Comparison of ENCODE assay signal across 9 mouse cellular contexts in genomic region chr11:101164351-101164665, GRCm38 (mm10). TPM values are rescaled to one million over a fixed set of nuclear protein-coding genes. Genes with fewer than 3 reads are reported as not detected.
A peak's percentile ranks its signal among the peaks of the same experiment; 100 is the strongest.
DNase-seq lines count a peak whose midpoint lies in the region; ATAC-seq and TF ChIP-seq lines count a peak whose summit lies in the region.
"Had no signal": no experiment of that assay in that cellular context is flagged by ENCODE, and none has a peak within 500 bp of the region (broad histone marks: within the 10 kb centered on the region; RNA-seq: fewer than 3 reads in every experiment).

No protein-coding gene starts in this region.

- 0 out of 2 replicates have a peak overlapping the region, but pooled peaks have one; percentile 16 for H3K9ac ChIP-seq in lung, embryonic 14.5 days
- peak overlapping the region; percentile 17; the same call in 1 of the 2 replicates for H3K9ac ChIP-seq in forebrain, embryonic 13.5 days
- peak overlapping the region; percentile 30; the same call in 1 of the 2 replicates for H3K9ac ChIP-seq in limb, embryonic 11.5 days (ENCODE audit: low read length)
- H3K9ac ChIP-seq in neural tube, embryonic 13.5 days, result peak overlapping the region; percentile 27; the same call in 1 of the 2 replicates

- peak overlapping the region; percentile 44 for H3K4me2 ChIP-seq in lung, embryonic 14.5 days
- H3K4me2 ChIP-seq in forebrain, embryonic 13.5 days, result peak overlapping the region; percentile 54
- peak overlapping the region; percentile 75 for H3K4me2 ChIP-seq in limb, embryonic 11.5 days (ENCODE audit: low read depth, severe bottlenecking)
- H3K4me2 ChIP-seq in neural tube, embryonic 13.5 days, result peak overlapping the region; percentile 42

- WGBS in lung, embryonic 14.5 days, result 22% methylated on average over 21 of the region's 21 CpGs
- 5% methylated on average over 21 of the region's 21 CpGs for WGBS in forebrain, embryonic 13.5 days
- under 1% methylated on average over 21 of the region's 21 CpGs for WGBS in limb, embryonic 11.5 days
- 7% methylated on average over 21 of the region's 21 CpGs for WGBS in neural tube, embryonic 13.5 days

- H3K27ac ChIP-seq in lung, embryonic 14.5 days (ENCODE audit: low read depth), result no peak overlapping the region
- H3K27ac ChIP-seq in forebrain, embryonic 13.5 days, result no peak overlapping the region
- no peak overlapping the region for H3K27ac ChIP-seq in limb, embryonic 11.5 days (replicated peaks; ENCODE audit: low read depth, low read length)
- H3K27ac ChIP-seq in neural tube, embryonic 13.5 days (replicated peaks), result no peak overlapping the region

- peaks cover 2% of the 10 kb centered on the region; the same call in 1 of the 2 replicates for H3K4me1 ChIP-seq in lung, embryonic 14.5 days (ENCODE audit: insufficient read depth)
- peaks cover 19% of the 10 kb centered on the region for H3K4me1 ChIP-seq in forebrain, embryonic 13.5 days
- H3K4me1 ChIP-seq in limb, embryonic 11.5 days (ENCODE audit: control insufficient read depth, insufficient read depth, low read length), result peaks cover 16% of the 10 kb centered on the region
- H3K4me1 ChIP-seq in neural tube, embryonic 13.5 days (replicated peaks), result peaks cover 29% of the 10 kb centered on the region

- no peak for DNase-seq in lung, embryonic 14.5 days
- no peak for DNase-seq in lung, postnatal 25 days (ENCODE audit: low spot score)
- peak; percentile 41 for DNase-seq in limb, embryonic 11.5 days (ENCODE audit: low spot score)
- no peak for DNase-seq in adrenal gland, postnatal 14 days
- DNase-seq in urinary bladder, postnatal 4 days (ENCODE audit: low spot score in 2 of 2), result no peak
- DNase-seq in cerebellum, adult 8-10 months, result no peak

- H3K4me3 ChIP-seq in lung, embryonic 14.5 days (ENCODE audit: low read depth, low read length), result peak overlapping the region; percentile 15
- peak overlapping the region; percentile 30 for H3K4me3 ChIP-seq in forebrain, embryonic 13.5 days
- H3K4me3 ChIP-seq in limb, embryonic 11.5 days (ENCODE audit: low read depth, low read length), result peak overlapping the region; percentile 32
- peak overlapping the region; percentile 19 for H3K4me3 ChIP-seq in neural tube, embryonic 13.5 days

- no peak for ATAC-seq in lung, embryonic 14.5 days (ENCODE audit: insufficient read depth)
- ATAC-seq in forebrain, embryonic 13.5 days, result no peak
- no peak for ATAC-seq in limb, embryonic 11.5 days (ENCODE audit: insufficient number of reproducible peaks, low FRiP score, low TSS enrichment, low read depth)
- no peak for ATAC-seq in neural tube, embryonic 13.5 days (ENCODE audit: low read depth)

- no peaks in the 10 kb centered on the region for H3K9me3 ChIP-seq in lung, embryonic 14.5 days (ENCODE audit: low read depth, low read length)
- no peaks in the 10 kb centered on the region for H3K9me3 ChIP-seq in forebrain, embryonic 13.5 days (replicated peaks)
- no peaks in the 10 kb centered on the region for H3K9me3 ChIP-seq in limb, embryonic 11.5 days (ENCODE audit: control insufficient read depth, low read length)
- H3K9me3 ChIP-seq in neural tube, embryonic 13.5 days, result no peaks in the 10 kb centered on the region

- TF ChIP-seq CTCF in lung, embryonic 14.5 days (IDR thresholded peaks at IDR 0.05; ENCODE audit: low read depth), result no peak

- H3K36me3 ChIP-seq in lung, embryonic 14.5 days (ENCODE audit: insufficient read depth), result peaks cover 71% of the 10 kb centered on the region
- H3K36me3 ChIP-seq in forebrain, embryonic 13.5 days (ENCODE audit: poor library complexity, severe bottlenecking), result peaks cover 38% of the 10 kb centered on the region
- H3K36me3 ChIP-seq in limb, embryonic 11.5 days (ENCODE audit: control insufficient read depth, insufficient read depth, low read length), result no peaks in the 10 kb centered on the region; the same call in 1 of the 2 replicates
- H3K36me3 ChIP-seq in neural tube, embryonic 13.5 days, result peaks cover 62% of the 10 kb centered on the region

- H3K27me3 ChIP-seq in lung, embryonic 14.5 days (ENCODE audit: insufficient read depth, low read length), result peaks cover 50% of the 10 kb centered on the region
- H3K27me3 ChIP-seq in forebrain, embryonic 13.5 days, result peaks cover 80% of the 10 kb centered on the region
- peaks cover 73% of the 10 kb centered on the region for H3K27me3 ChIP-seq in limb, embryonic 11.5 days (ENCODE audit: control insufficient read depth, insufficient read depth, low read length)
- H3K27me3 ChIP-seq in neural tube, embryonic 13.5 days, result peaks cover 88% of the 10 kb centered on the region

RNA-seq across cellular contexts. Expression of gene Cntnap1, which starts 6.0 kb away (rescaled TPM):
- 0.84 and 1.0 TPM in 2 replicates for polyA plus RNA-seq in lung, embryonic 14.5 days (2014; fragmentation: Nextera tagmentation; extraction: Ambion mirVana)
- 0.36 and 0.42 TPM in 2 replicates for polyA plus RNA-seq in forebrain, embryonic 13.5 days (2015; fragmentation: Nextera tagmentation; extraction: Ambion mirVana)
- polyA plus RNA-seq in limb, embryonic 11.5 days (2014; fragmentation: Nextera tagmentation; extraction: Ambion mirVana), result 0.04 and 0.21 TPM in 2 replicates
- 4.6 and 5.1 TPM in 2 replicates for polyA plus RNA-seq in neural tube, embryonic 13.5 days (2015; fragmentation: Nextera tagmentation; extraction: Ambion mirVana)
- total RNA-seq in adrenal gland, postnatal 14 days (2021), result 10.9 and 13.5 TPM in 2 replicates
- total RNA-seq: neutrophil, adult 5-6 weeks had no signal

RNA-seq across cellular contexts. Expression of gene Plekhh3, which starts 6.8 kb away (rescaled TPM):
- 15.9 and 18.0 TPM in 2 replicates for polyA plus RNA-seq in lung, embryonic 14.5 days (2014; fragmentation: Nextera tagmentation; extraction: Ambion mirVana)
- 4.5 and 6.4 TPM in 2 replicates for polyA plus RNA-seq in forebrain, embryonic 13.5 days (2015; fragmentation: Nextera tagmentation; extraction: Ambion mirVana)
- polyA plus RNA-seq in limb, embryonic 11.5 days (2014; fragmentation: Nextera tagmentation; extraction: Ambion mirVana), result 2.6 and 4.1 TPM in 2 replicates
- 10.3 and 13.0 TPM in 2 replicates for polyA plus RNA-seq in neural tube, embryonic 13.5 days (2015; fragmentation: Nextera tagmentation; extraction: Ambion mirVana)
- 30.5 and 32.7 TPM in 2 replicates for total RNA-seq in adrenal gland, postnatal 14 days (2021)

RNA-seq across cellular contexts. Expression of gene Tubg2, which starts 8.6 kb away (rescaled TPM):
- polyA plus RNA-seq in lung, embryonic 14.5 days (2014; fragmentation: Nextera tagmentation; extraction: Ambion mirVana), result 2.7 and 4.1 TPM in 2 replicates
- 14.6 and 16.4 TPM in 2 replicates for polyA plus RNA-seq in forebrain, embryonic 13.5 days (2015; fragmentation: Nextera tagmentation; extraction: Ambion mirVana)
- 4.8 and 5.0 TPM in 2 replicates for polyA plus RNA-seq in limb, embryonic 11.5 days (2014; fragmentation: Nextera tagmentation; extraction: Ambion mirVana)
- 35.5 and 38.9 TPM in 2 replicates for polyA plus RNA-seq in neural tube, embryonic 13.5 days (2015; fragmentation: Nextera tagmentation; extraction: Ambion mirVana)
- 7.2 and 7.9 TPM in 2 replicates for total RNA-seq in adrenal gland, postnatal 14 days (2021)

RNA-seq across cellular contexts. Expression of gene Ccr10, which starts 10.9 kb away (rescaled TPM):
- 0.11 TPM in 1 of 2 replicates, not detected in the other for polyA plus RNA-seq in lung, embryonic 14.5 days (2014; fragmentation: Nextera tagmentation; extraction: Ambion mirVana)
- 0.10 TPM in 1 of 2 replicates, not detected in the other for polyA plus RNA-seq in forebrain, embryonic 13.5 days (2015; fragmentation: Nextera tagmentation; extraction: Ambion mirVana)
- polyA plus RNA-seq in limb, embryonic 11.5 days (2014; fragmentation: Nextera tagmentation; extraction: Ambion mirVana), result 0.13 TPM in 1 of 2 replicates, not detected in the other
- 0.40 and 0.91 TPM in 2 replicates for polyA plus RNA-seq in neural tube, embryonic 13.5 days (2015; fragmentation: Nextera tagmentation; extraction: Ambion mirVana)
- total RNA-seq in adrenal gland, postnatal 14 days (2021), result 1.4 and 1.5 TPM in 2 replicates
- total RNA-seq: neutrophil, adult 5-6 weeks had no signal

RNA-seq across cellular contexts. Expression of gene Tubg1, which starts 44.6 kb away (rescaled TPM):
- 89.8 and 96.0 TPM in 2 replicates for polyA plus RNA-seq in lung, embryonic 14.5 days (2014; fragmentation: Nextera tagmentation; extraction: Ambion mirVana)
- 108 and 112 TPM in 2 replicates for polyA plus RNA-seq in forebrain, embryonic 13.5 days (2015; fragmentation: Nextera tagmentation; extraction: Ambion mirVana)
- polyA plus RNA-seq in limb, embryonic 11.5 days (2014; fragmentation: Nextera tagmentation; extraction: Ambion mirVana), result 113 and 119 TPM in 2 replicates
- polyA plus RNA-seq in neural tube, embryonic 13.5 days (2015; fragmentation: Nextera tagmentation; extraction: Ambion mirVana), result 77.7 and 78.9 TPM in 2 replicates
- 45.9 and 48.6 TPM in 2 replicates for total RNA-seq in adrenal gland, postnatal 14 days (2021)
